Mouse (Mus musculus): Measurements from ENCODE around the gene Olfr1116.
"Not testable (repeated sequence)": the region's sequence is repeated elsewhere in the genome, so short reads cannot be mapped to it uniquely, and the experiment has no call there.

Gene Olfr1116

DNA sequence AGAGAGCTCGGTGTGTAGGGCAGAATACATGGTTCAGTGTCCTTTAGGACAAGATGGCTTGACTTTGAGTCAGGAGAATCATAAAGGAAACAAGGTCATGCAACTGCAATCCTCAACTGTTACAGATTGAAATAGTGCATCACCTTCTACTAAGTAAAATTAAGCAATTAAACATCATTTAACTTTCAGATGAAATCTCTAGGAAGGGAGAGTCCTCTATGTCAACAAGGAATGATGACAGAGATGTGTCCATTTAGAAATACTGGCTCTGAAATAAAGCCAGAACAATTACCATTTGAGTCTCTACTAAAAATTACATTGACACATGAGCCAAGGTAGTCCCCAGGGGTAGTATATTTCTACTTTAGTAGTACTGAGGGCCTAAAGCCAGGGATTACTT lies at the start of gene Olfr1116:
Gene Olfr1116, plus strand, starts transcription at position 301 of the 400 bp plus-strand sequence.
- no peak for DNase-seq (ENCODE audit: low spot score)

DNA sequence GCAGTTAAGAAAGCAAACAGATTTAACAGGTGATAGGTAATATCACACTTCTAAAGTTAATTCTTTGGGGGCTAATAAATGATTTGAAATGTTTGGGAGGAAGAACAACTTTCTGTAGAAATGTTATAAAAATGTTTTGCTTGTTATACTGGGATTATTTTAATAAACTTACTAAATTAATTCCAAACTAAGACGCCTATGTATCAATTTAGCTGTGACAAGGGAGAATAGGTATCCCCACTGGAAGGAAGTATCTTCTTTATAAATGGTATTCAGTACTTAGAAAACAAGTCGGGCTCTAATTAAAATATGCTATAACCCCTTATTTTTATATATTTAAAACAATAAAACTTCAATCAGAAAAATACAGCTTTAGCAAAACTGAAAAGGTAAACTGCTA lies 19.6 kb upstream of the Olfr1116 start, which contains the start of gene Olfr1115:
Gene Olfr1115, plus strand, starts transcription at position 301 of the 400 bp plus-strand sequence.
- no peak for DNase-seq (ENCODE audit: low spot score)

DNA sequence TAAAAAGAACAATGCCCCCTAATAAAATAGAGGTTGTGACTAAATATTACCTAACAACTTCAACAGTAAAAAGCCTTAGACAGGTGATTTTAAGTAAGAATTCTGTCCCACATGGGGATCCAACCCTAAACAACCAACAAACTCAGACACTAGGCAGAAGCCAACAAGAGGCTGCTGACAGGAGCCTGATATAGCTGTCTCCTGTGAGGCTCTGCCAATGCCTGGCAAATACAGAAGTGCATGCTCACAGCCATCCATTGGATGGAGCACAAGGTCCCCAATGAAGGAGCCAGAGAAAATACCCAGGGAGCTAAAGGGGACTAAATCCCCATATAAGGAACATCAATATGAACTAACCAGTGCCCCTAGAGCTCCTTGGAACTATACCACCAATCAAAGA lies 26.6 kb downstream of the Olfr1116 start:
- not testable (repeated sequence) for DNase-seq (ENCODE audit: low spot score)

DNA sequence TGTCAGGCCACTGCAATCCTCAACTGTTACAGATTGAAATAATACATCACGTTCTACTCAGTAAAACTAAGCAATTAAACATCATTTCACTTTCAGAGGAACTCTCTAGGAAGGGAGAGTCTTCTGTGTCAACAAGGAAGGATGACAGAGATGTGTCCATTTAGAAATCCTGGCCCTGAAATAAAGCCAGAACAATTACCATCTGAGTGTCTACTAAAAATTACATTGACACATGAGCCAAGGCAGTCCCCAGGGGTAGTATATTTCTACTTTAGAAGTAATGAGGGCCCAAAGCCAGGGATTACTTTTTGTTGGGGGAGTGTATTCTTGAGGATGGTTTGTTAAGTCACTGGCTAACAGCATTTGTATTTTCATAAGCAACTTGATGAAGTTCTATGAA lies 39.9 kb downstream of the Olfr1116 start, which contains the start of gene Olfr1118:
Gene Olfr1118, plus strand, starts transcription at position 301 of the 400 bp plus-strand sequence.
- DNase-seq (ENCODE audit: low spot score): no peak

Measured in layer of hippocampus, adult 9-10 months (tissue).